Mouse (Mus musculus) heart, adult 11 months (tissue): ENCODE measurements around the gene Prame.

Source experiments
- DNase-seq: peaks from one replicate; pipeline ENCODE4 v3.0.0; 2022

The Prame gene

GRCm38 (mm10) chrX:135627605-135628004 lies at the start of gene Prame:
TSS of gene Prame (minus strand) at chrX:135627705.
- no peak for DNase-seq

- DNase-seq: no peak
Measured at GRCm38 (mm10) chrX:135652173-135652772, 24.8 kb upstream of the Prame start.

- DNase-seq: peak; percentile 92
Measured at GRCm38 (mm10) chrX:135601298-135602029, 26.0 kb downstream of the Prame start.

DNA sequence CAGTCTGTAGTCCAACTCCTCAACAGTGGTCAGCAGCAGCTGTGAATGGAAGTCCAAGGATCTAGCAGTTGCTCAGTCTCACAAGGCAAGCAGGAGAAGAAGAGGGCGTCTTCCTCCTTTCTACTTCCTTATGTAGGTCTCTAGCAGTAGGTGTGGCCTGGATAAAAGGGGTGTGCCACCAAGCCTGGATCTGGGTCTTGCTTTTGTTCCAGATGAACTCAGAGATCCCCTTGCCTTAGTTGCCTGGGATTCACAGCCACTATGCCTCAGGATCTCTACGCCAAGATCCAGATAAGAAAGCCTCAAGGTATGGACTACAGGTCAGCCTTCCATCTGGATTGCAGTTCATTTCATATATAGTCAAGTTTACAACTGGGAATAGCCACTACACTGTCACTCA lies 28.8 kb downstream of the Prame start, which contains the start of gene Nxf7:
Gene Nxf7 (minus strand): TSS at position 101 of the 400 bp plus-strand sequence.
- DNase-seq: no peak

DNA sequence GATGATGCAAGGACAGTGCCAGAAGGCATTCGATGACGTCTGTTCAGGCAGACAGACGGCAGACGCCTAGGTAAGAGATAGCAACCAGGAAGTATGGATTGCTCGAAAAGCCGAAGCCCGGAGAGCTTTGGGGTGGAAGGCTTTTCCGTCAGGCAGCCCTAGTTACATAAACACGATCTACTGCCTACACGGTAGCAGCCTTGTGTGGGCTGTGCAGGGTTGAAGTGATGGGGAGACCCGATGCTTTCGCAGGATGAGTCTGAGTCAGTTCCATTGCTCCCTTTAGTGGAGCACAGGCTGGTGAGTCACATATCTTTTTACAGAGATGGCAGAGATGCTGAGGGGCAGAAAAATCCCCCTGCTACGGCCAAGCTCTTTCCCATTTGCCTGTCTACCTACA lies 29.4 kb downstream of the Prame start:
- DNase-seq: no peak

GRCm38 (mm10) chrX:135576412-135576811 lies 51.1 kb downstream of the Prame start:
- peak; percentile 14 for DNase-seq

GRCm38 (mm10) chrX:135574958-135575628 lies 52.4 kb downstream of the Prame start:
- DNase-seq: peak; percentile 51

DNA sequence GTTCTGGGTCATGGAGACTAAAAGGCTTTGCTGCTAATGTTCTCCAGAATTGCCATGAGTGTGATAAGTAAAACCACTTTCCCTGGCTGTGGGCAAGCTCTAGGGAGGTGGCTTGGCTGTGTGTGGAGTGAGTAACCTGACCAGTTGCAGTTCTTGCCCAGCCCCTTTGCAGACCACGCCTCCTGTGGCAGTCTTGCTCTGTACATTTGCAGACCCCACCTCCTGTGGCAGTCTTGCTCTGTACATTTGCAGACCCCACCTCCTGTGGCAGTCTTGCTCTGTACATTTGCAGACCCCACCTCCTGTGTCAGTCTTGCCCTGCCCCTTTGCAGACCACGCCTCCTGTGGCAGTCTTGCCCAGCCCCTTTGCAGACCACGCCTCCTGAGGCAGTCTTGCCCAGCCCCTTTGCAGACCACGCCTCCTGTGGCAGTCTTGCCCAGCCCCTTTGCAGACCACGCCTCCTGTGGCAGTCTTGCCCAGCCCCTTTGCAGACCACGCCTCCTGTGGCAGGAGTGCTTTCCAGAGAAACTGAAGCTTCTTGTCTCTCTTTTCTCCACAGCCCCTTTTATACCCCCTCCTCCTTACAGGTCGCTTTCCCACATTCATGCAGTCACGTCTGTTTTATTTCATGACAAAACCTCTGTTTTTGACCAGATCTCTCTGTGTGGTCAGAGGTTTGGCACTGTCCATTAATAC lies 53.1 kb downstream of the Prame start:
- DNase-seq: peak; percentile 81

- peak; percentile 90 for DNase-seq
Measured at GRCm38 (mm10) chrX:135569467-135569866, 58.0 kb downstream of the Prame start.

DNA sequence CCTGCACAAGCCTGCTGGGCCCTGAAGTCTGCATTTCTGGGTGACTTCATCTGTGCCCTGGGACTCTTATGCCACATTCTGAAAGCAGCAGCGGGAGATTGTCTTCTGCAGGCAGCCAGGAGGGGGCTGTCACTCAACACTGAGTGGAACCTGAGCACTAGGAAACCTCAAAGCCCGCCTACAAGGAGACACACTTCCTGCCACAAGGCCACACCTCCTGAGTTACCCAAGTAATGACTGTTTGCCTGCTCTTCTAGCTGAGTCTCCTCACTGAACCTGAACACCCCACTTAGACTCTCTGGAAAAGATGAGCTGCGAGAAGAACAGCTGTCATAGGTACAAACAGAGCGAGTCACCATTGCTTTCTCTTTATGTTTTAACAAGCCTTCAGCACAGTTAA lies 62.6 kb downstream of the Prame start:
- peak; percentile 18 for DNase-seq
